Mouse (Mus musculus) yolk sac, embryonic 10.5 days (tissue): Measurements from ENCODE around the gene Gm31371.
"Not testable (repeated sequence)": the region's sequence is repeated elsewhere in the genome, so short reads cannot be mapped to it uniquely, and the experiment has no call there.

Source experiments
- DNase-seq: peaks from one replicate; pipeline ENCODE4 v3.0.0-alpha.2; 2017; ENCODE audit warnings: low spot score

Gm31371 gene

GRCm38 (mm10) chr8:19903092-19903491 is at the start of gene Gm31371:
Gene Gm31371, plus strand, starts transcription at chr8:19903392.
- not testable (repeated sequence) for DNase-seq

- DNase-seq, result not testable (repeated sequence)
Measured at GRCm38 (mm10) chr8:19906425-19907055, 3.3 kb downstream of the Gm31371 start.

GRCm38 (mm10) chr8:19908841-19909321 is 5.7 kb downstream of the Gm31371 start:
- not testable (repeated sequence) for DNase-seq

- DNase-seq, result not testable (repeated sequence)
Measured at GRCm38 (mm10) chr8:19919086-19919485, 15.9 kb downstream of the Gm31371 start.

GRCm38 (mm10) chr8:19934274-19934673 is 31.1 kb downstream of the Gm31371 start:
- not testable (repeated sequence) for DNase-seq

- not testable (repeated sequence) for DNase-seq
Measured at GRCm38 (mm10) chr8:19935541-19936030, 32.4 kb downstream of the Gm31371 start.

GRCm38 (mm10) chr8:19960935-19961334 is 57.7 kb downstream of the Gm31371 start:
- no peak for DNase-seq

GRCm38 (mm10) chr8:19963766-19964165 is 60.6 kb downstream of the Gm31371 start:
- DNase-seq, result not testable (repeated sequence)

- DNase-seq, result not testable (repeated sequence)
Measured at GRCm38 (mm10) chr8:19968151-19968550, 65.0 kb downstream of the Gm31371 start.

GRCm38 (mm10) chr8:19975237-19975636 is 72.0 kb downstream of the Gm31371 start:
- DNase-seq, result not testable (repeated sequence)
